Comparison of ENCODE assay signal across 25 mouse cellular contexts in genomic region chr19:12472381-12472976, GRCm38 (mm10). TPM values are rescaled to one million over a fixed set of nuclear protein-coding genes. Genes with fewer than 3 reads are reported as not detected.
DNase-seq lines count a peak whose midpoint lies in the region; ATAC-seq and TF ChIP-seq lines count a peak whose summit lies in the region.
"Had no signal": no experiment of that assay in that cellular context is flagged by ENCODE, and none has a peak within 500 bp of the region (broad histone marks: within the 10 kb centered on the region; RNA-seq: fewer than 3 reads in every experiment).

No protein-coding gene starts in this region.

- peaks cover 22 to 75% of the 10 kb centered on the region in 2 experiments for H3K36me3 ChIP-seq in CH12.LX (replicated peaks in 1 of 2; ENCODE audit: control insufficient read depth in 1 of 2, insufficient read depth in 1 of 2, low read length in 1 of 2)
- H3K36me3 ChIP-seq in macrophage (ENCODE audit: inconsistent target) = no peaks in the 10 kb centered on the region
- peaks cover 17% of the 10 kb centered on the region; the same call in 1 of the 2 replicates for H3K36me3 ChIP-seq in kidney, embryonic 15.5 days
- H3K36me3 ChIP-seq in hindbrain, embryonic 11.5 days (ENCODE audit: control insufficient read depth, insufficient read depth, low read length) = 0 out of 2 replicates have a peak, but pooled peaks cover 3% of the 10 kb centered on the region
- H3K36me3 ChIP-seq: limb, embryonic 12.5 days had no signal

- no peak overlapping the region for H3K4me3 ChIP-seq in left cerebral cortex, adult 2 months
- H3K4me3 ChIP-seq in CH12.LX (replicated peaks in 1 of 3; ENCODE audit: low read depth in 2 of 3, low read length in 2 of 3, poor library complexity in 1 of 3) (no peak overlapping the region), macrophage (ENCODE audit: inconsistent target) (no peak overlapping the region)
- H3K4me3 ChIP-seq in kidney, embryonic 15.5 days (replicated peaks) = no peak overlapping the region
- H3K4me3 ChIP-seq in hindbrain, embryonic 11.5 days (ENCODE audit: low read depth, low read length) = no peak overlapping the region
- H3K4me3 ChIP-seq: forebrain, embryonic 12.5 days; hindbrain, embryonic 12.5 days; limb, embryonic 12.5 days; megakaryocyte, embryonic 14.5 days had no signal

- no peak for DNase-seq in left cerebral cortex, adult 2 months (ENCODE audit: extremely low spot score in 1 of 2, low spot score in 2 of 2)
- DNase-seq in left cerebral cortex, adult 8-10 months (ENCODE audit: low spot score in 2 of 2) = no peak
- peak; percentile 13 for DNase-seq in 416B (ENCODE audit: low read depth)
- peak; percentile 75 for DNase-seq in CH12.LX (ENCODE audit: extremely low read depth)
- DNase-seq in hindbrain, embryonic 11.5 days (ENCODE audit: low spot score) = no peak
- no peak for DNase-seq in adrenal gland, postnatal 4 days (ENCODE audit: low spot score in 2 of 2)
- DNase-seq: cerebellum, adult 11-12 months; cerebellum, postnatal 36 days; kidney, adult 18-20 months; kidney, postnatal 25 days; right cerebral cortex, adult 18-20 months; thymus, postnatal 14 days had no signal

- peak overlapping the region; percentile 61 for H3K4me2 ChIP-seq in CH12.LX (ENCODE audit: insufficient read depth, low read depth, poor library complexity, severe bottlenecking)
- H3K4me2 ChIP-seq in kidney, embryonic 15.5 days = no peak overlapping the region
- no peak overlapping the region for H3K4me2 ChIP-seq in hindbrain, embryonic 11.5 days (replicated peaks; ENCODE audit: low read depth, low read length)
- H3K4me2 ChIP-seq: forebrain, embryonic 12.5 days; hindbrain, embryonic 12.5 days; limb, embryonic 12.5 days had no signal

- peaks cover 35 to 98% of the 10 kb centered on the region in 2 experiments for H3K4me1 ChIP-seq in CH12.LX (ENCODE audit: control insufficient read depth in 1 of 2, insufficient read depth in 2 of 2)
- peaks cover 21% of the 10 kb centered on the region for H3K4me1 ChIP-seq in kidney, embryonic 15.5 days
- no peaks in the 10 kb centered on the region for H3K4me1 ChIP-seq in hindbrain, embryonic 11.5 days (replicated peaks; ENCODE audit: control insufficient read depth, insufficient read depth, low read length)
- H3K4me1 ChIP-seq: forebrain, embryonic 12.5 days; hindbrain, embryonic 12.5 days had no signal

- dilution Hi-C loops in CH12.LX (cut with MboI; ENCODE audit: extremely low pct_ligation_motif_present, extremely low pct_unique_long_range_greater_than_20kb, low sequenced_read_pairs) = no loop called here

- peak overlapping the region; percentile 4; the same call in 1 of the 2 replicates for H3K27ac ChIP-seq in left cerebral cortex, adult 2 months
- H3K27ac ChIP-seq in CH12.LX (ENCODE audit: insufficient read depth, low read depth) (peak overlapping the region; percentile 80), macrophage (peak overlapping the region; percentile 55)
- no peak overlapping the region for H3K27ac ChIP-seq in kidney, embryonic 15.5 days
- H3K27ac ChIP-seq in hindbrain, embryonic 11.5 days (ENCODE audit: low read depth, low read length) = no peak overlapping the region
- H3K27ac ChIP-seq: forebrain, embryonic 12.5 days; hindbrain, embryonic 12.5 days; limb, embryonic 12.5 days; liver, embryonic 14.5 days had no signal

- 0 out of 2 replicates have a peak overlapping the region, but pooled peaks have one; percentile 25 for H3K9ac ChIP-seq in CH12.LX (ENCODE audit: insufficient read depth, low read depth)
- H3K9ac ChIP-seq in kidney, embryonic 15.5 days = no peak overlapping the region
- no peak overlapping the region for H3K9ac ChIP-seq in hindbrain, embryonic 11.5 days (ENCODE audit: low read depth, low read length)
- H3K9ac ChIP-seq: forebrain, embryonic 12.5 days; hindbrain, embryonic 12.5 days; limb, embryonic 12.5 days; liver, embryonic 14.5 days had no signal

- in situ Hi-C loops in CH12.LX (cut with MboI; ENCODE audit: low pct_ligation_motif_present, low pct_unique_long_range_greater_than_20kb, low sequenced_read_pairs) = no loop called here

- no peaks in the 10 kb centered on the region for H3K27me3 ChIP-seq in CH12.LX (replicated peaks)
- H3K27me3 ChIP-seq in kidney, embryonic 15.5 days = no peaks in the 10 kb centered on the region
- no peaks in the 10 kb centered on the region for H3K27me3 ChIP-seq in hindbrain, embryonic 11.5 days (ENCODE audit: control insufficient read depth, insufficient read depth, low read length)
- H3K27me3 ChIP-seq: forebrain, embryonic 12.5 days; hindbrain, embryonic 12.5 days; limb, embryonic 12.5 days; megakaryocyte, embryonic 14.5 days; Patski had no signal

- no peak for TF ChIP-seq EP300 in CH12.LX (IDR thresholded peaks at IDR 0.05; ENCODE audit: low read length)

- H3K9me3 ChIP-seq in CH12.LX (replicated peaks; ENCODE audit: low read length) = no peaks in the 10 kb centered on the region
- no peaks in the 10 kb centered on the region for H3K9me3 ChIP-seq in kidney, embryonic 15.5 days (replicated peaks)
- H3K9me3 ChIP-seq in hindbrain, embryonic 11.5 days (ENCODE audit: control insufficient read depth, low read length) = no peaks in the 10 kb centered on the region
- H3K9me3 ChIP-seq: forebrain, embryonic 12.5 days; hindbrain, embryonic 12.5 days; limb, embryonic 12.5 days; megakaryocyte, embryonic 14.5 days had no signal

- WGBS in macrophage (ENCODE audit: missing documents) = 78% methylated on average over 5 of the region's 5 CpGs
- 75% methylated on average over 5 of the region's 5 CpGs for WGBS in kidney, embryonic 15.5 days
- WGBS in hindbrain, embryonic 11.5 days = 81% methylated on average over 5 of the region's 5 CpGs

- ATAC-seq in kidney, embryonic 15.5 days (replicated peaks; ENCODE audit: low FRiP score) = no peak
- no peak for ATAC-seq in hindbrain, embryonic 11.5 days (ENCODE audit: low FRiP score)

- H3K79me2 ChIP-seq in CH12.LX (replicated peaks; ENCODE audit: control insufficient read depth, extremely low read depth, insufficient read depth, poor library complexity, severe bottlenecking) (no peaks in the 10 kb centered on the region), macrophage (ENCODE audit: inconsistent target) (peaks cover 55% of the 10 kb centered on the region; the same call in 1 of the 2 replicates)

- no peak for TF ChIP-seq RAD21 in CH12.LX (IDR thresholded peaks at IDR 0.05; ENCODE audit: low read depth, low read length)

- no peak for TF ChIP-seq POLR2A in CH12.LX (IDR thresholded peaks at IDR 0.05; ENCODE audit: low read depth, low read length)

- intact Hi-C loops in left cerebral cortex, adult 2 months (cut with DNase I) = loop anchor here (10.0 kb wide), 1 partner anchor 458 kb away; no protein-coding TSS in a partner anchor

- TF ChIP-seq CTCF in left cerebral cortex, adult 2 months (IDR thresholded peaks at IDR 0.05) = no peak
- TF ChIP-seq CTCF in CH12.LX (conservative IDR thresholded peaks at IDR 0.05 in 1 of 2, IDR thresholded peaks at IDR 0.05 in 1 of 2; ENCODE audit: low read depth in 2 of 2, low read length in 2 of 2) = no peak

RNA-seq across cellular contexts. Expression of gene Mpeg1, which starts 11.9 kb away (rescaled TPM):
- total RNA-seq in left cerebral cortex, adult 2 months (2021) = 1 to 10 TPM; 6.8 to 7.4 TPM
- total RNA-seq in left cerebral cortex, adult 8-10 months (2022) = 10 to 100 TPM in 2 of 4 experiments, 1 to 10 TPM in 2; 9.2 to 86.4 (median 32.6) TPM
- total RNA-seq in CH12.LX (2012; rRNA removed) (43.8 and 53.6 TPM in 2 replicates), CH12.LX (2014; rRNA removed) (67.0 and 68.0 TPM in 2 replicates)
- polyA plus RNA-seq in CH12.LX (2012; ENCODE audit: insufficient read length, low read depth) (241 and 270 TPM in 2 replicates), macrophage (2018) (2,177 to 2,766 TPM (median 2,684 TPM) in 3 replicates)
- total RNA-seq in macrophage (2018; cell fraction: chromatin; rRNA removed) = 100 to 1,000 TPM; 252 to 707 (median 456) TPM
- 1,000 to 10,000 TPM; 1,942 to 3,390 (median 2,625) TPM for total RNA-seq in macrophage (2018; cell fraction: cytosol; rRNA removed)
- total RNA-seq in macrophage (2018; cell fraction: nucleus; rRNA removed) = 1,000 to 10,000 TPM in 25 of 26 experiments, 100 to 1,000 TPM in 1; 793 to 4,386 (median 3,068) TPM
- 0.57 and 0.62 TPM in 2 replicates for polyA plus RNA-seq in kidney, embryonic 15.5 days (2015; fragmentation: Nextera tagmentation; extraction: Ambion mirVana)
- 0.60 and 1.0 TPM in 2 replicates for polyA plus RNA-seq in hindbrain, embryonic 11.5 days (2014; fragmentation: Nextera tagmentation; extraction: Ambion mirVana)
- total RNA-seq in adrenal gland, postnatal 4 days (2021) = 10 to 100 TPM; 22.3 to 23.5 TPM

RNA-seq across cellular contexts. Expression of gene Dtx4, which starts 28.8 kb away (rescaled TPM):
- total RNA-seq in left cerebral cortex, adult 2 months (2021) = 10 to 100 TPM; 36.0 to 36.3 TPM
- 10 to 100 TPM; 33.0 to 35.3 (median 34.1) TPM for total RNA-seq in left cerebral cortex, adult 8-10 months (2022)
- total RNA-seq in CH12.LX (2012; rRNA removed) (19.2 and 21.2 TPM in 2 replicates), CH12.LX (2014; rRNA removed) (15.6 and 16.4 TPM in 2 replicates)
- polyA plus RNA-seq in CH12.LX (2012; ENCODE audit: insufficient read length, low read depth) (28.7 and 30.5 TPM in 2 replicates), macrophage (2018) (17.5 to 35.6 TPM (median 30.8 TPM) in 3 replicates)
- total RNA-seq in macrophage (2018; cell fraction: chromatin; rRNA removed) = 100 to 1,000 TPM in 4 of 26 experiments, 10 to 100 TPM in 14, 1 to 10 TPM in 8; 7.0 to 144 (median 22.3) TPM
- 10 to 100 TPM; 10.2 to 96.6 (median 29.8) TPM for total RNA-seq in macrophage (2018; cell fraction: cytosol; rRNA removed)
- 100 to 1,000 TPM in 3 of 26 experiments, 10 to 100 TPM in 21, 1 to 10 TPM in 2; 8.5 to 133 (median 28.5) TPM for total RNA-seq in macrophage (2018; cell fraction: nucleus; rRNA removed)
- polyA plus RNA-seq in kidney, embryonic 15.5 days (2015; fragmentation: Nextera tagmentation; extraction: Ambion mirVana) = 6.2 and 6.7 TPM in 2 replicates
- polyA plus RNA-seq in hindbrain, embryonic 11.5 days (2014; fragmentation: Nextera tagmentation; extraction: Ambion mirVana) = 55.4 and 66.1 TPM in 2 replicates
- 10 to 100 TPM; 32.1 to 33.4 TPM for total RNA-seq in adrenal gland, postnatal 4 days (2021)

RNA-seq across cellular contexts. Expression of gene Pfpl, which starts 44.8 kb away (rescaled TPM):
- not detected for total RNA-seq in left cerebral cortex, adult 2 months (2021)
- under 1 TPM in 1 of 4 experiments, not detected in 3; 0.09 TPM for total RNA-seq in left cerebral cortex, adult 8-10 months (2022)
- total RNA-seq in CH12.LX (2012; rRNA removed) (not detected in 2 replicates), CH12.LX (2014; rRNA removed) (not detected in 2 replicates)
- polyA plus RNA-seq in CH12.LX (2012; ENCODE audit: insufficient read length, low read depth) (not detected in 2 replicates), macrophage (2018) (not detected in 3 replicates)
- not detected for total RNA-seq in macrophage (2018; cell fraction: chromatin; rRNA removed)
- total RNA-seq in macrophage (2018; cell fraction: cytosol; rRNA removed) = not detected
- total RNA-seq in macrophage (2018; cell fraction: nucleus; rRNA removed) = not detected
- not detected in 2 replicates for polyA plus RNA-seq in kidney, embryonic 15.5 days (2015; fragmentation: Nextera tagmentation; extraction: Ambion mirVana)
- polyA plus RNA-seq in hindbrain, embryonic 11.5 days (2014; fragmentation: Nextera tagmentation; extraction: Ambion mirVana) = not detected in 2 replicates
- total RNA-seq in adrenal gland, postnatal 4 days (2021) = not detected
- total RNA-seq: layer of hippocampus, postnatal 25 days; monocyte, adult 5-6 weeks; neutrophil, adult 5-6 weeks had no signal
- polyA plus RNA-seq: forebrain, embryonic 12.5 days; gonadal fat pad, adult 2 months; heart, embryonic 14.5 days; hindbrain, embryonic 12.5 days; limb, embryonic 12.5 days; liver, embryonic 14.5 days; Patski had no signal

RNA-seq across cellular contexts. Expression of gene Olfr1441, which starts 55.2 kb away (rescaled TPM):
- total RNA-seq in left cerebral cortex, adult 2 months (2021) = not detected
- not detected for total RNA-seq in left cerebral cortex, adult 8-10 months (2022)
- total RNA-seq in CH12.LX (2012; rRNA removed) (0.13 TPM in 1 of 2 replicates, not detected in the other), CH12.LX (2014; rRNA removed) (not detected in 2 replicates)
- polyA plus RNA-seq in CH12.LX (2012; ENCODE audit: insufficient read length, low read depth) (not detected in 2 replicates), macrophage (2018) (not detected in 3 replicates)
- total RNA-seq in macrophage (2018; cell fraction: chromatin; rRNA removed) = not detected
- not detected for total RNA-seq in macrophage (2018; cell fraction: cytosol; rRNA removed)
- not detected for total RNA-seq in macrophage (2018; cell fraction: nucleus; rRNA removed)
- polyA plus RNA-seq in kidney, embryonic 15.5 days (2015; fragmentation: Nextera tagmentation; extraction: Ambion mirVana) = not detected in 2 replicates
- not detected in 2 replicates for polyA plus RNA-seq in hindbrain, embryonic 11.5 days (2014; fragmentation: Nextera tagmentation; extraction: Ambion mirVana)
- total RNA-seq in adrenal gland, postnatal 4 days (2021) = not detected
- total RNA-seq: layer of hippocampus, postnatal 25 days; monocyte, adult 5-6 weeks; neutrophil, adult 5-6 weeks had no signal
- polyA plus RNA-seq: forebrain, embryonic 12.5 days; gonadal fat pad, adult 2 months; heart, embryonic 14.5 days; hindbrain, embryonic 12.5 days; limb, embryonic 12.5 days; liver, embryonic 14.5 days; Patski had no signal

Comparison
In these comparisons a context has a peak if more than half of its experiments do, and no peak if none do; other contexts are left out.
1. DNase-seq: peak in 416B (single experiment) and CH12.LX (single experiment); none in left cerebral cortex, adult 2 months (0 of 2), left cerebral cortex, adult 8-10 months (0 of 2), hindbrain, embryonic 11.5 days (single experiment) and adrenal gland, postnatal 4 days (0 of 2).
2. H3K27ac ChIP-seq: peak in left cerebral cortex, adult 2 months (single experiment), CH12.LX (single experiment) and macrophage (single experiment); none in kidney, embryonic 15.5 days (single experiment) and hindbrain, embryonic 11.5 days (single experiment).